Mouse (Mus musculus): Measurements from ENCODE around the gene Gm20388. TPM values are rescaled to one million over a fixed set of nuclear protein-coding genes. Genes with fewer than 3 reads are reported as not detected.

Gene Gm20388
- polyA plus RNA-seq, 1 experiment from 2014 or later, result 4.4 TPM

- no peaks in the 10 kb centered on the region for H3K36me3 ChIP-seq
- no peak overlapping the region for H3K4me2 ChIP-seq (replicated peaks)
- peaks cover 8% of the 10 kb centered on the region for H3K4me1 ChIP-seq (replicated peaks)
- H3K4me3 ChIP-seq (replicated peaks), result no peak overlapping the region
- H3K27ac ChIP-seq, result no peak overlapping the region
- no peak overlapping the region for H3K9ac ChIP-seq (replicated peaks)
- 65% methylated on average over 10 of the region's 10 CpGs for WGBS
- ATAC-seq, result no peak
- H3K27me3 ChIP-seq, result peaks cover 31% of the 10 kb centered on the region
- no peaks in the 10 kb centered on the region for H3K9me3 ChIP-seq
Measured at GRCm38 (mm10) chr8:122225446-122225845, 2314.8 kb downstream of the Gm20388 start.

GRCm38 (mm10) chr8:122227345-122227744, 2316.7 kb downstream of the Gm20388 start:
- Histone ChIP-seq H3K9ac (replicated peaks) (no peak overlapping the region), H3K4me3 (replicated peaks) (no peak overlapping the region), H3K4me1 (replicated peaks) (peaks cover 13% of the 10 kb centered on the region), H3K27me3 (peaks cover 50% of the 10 kb centered on the region), H3K36me3 (no peaks in the 10 kb centered on the region), H3K4me2 (replicated peaks) (no peak overlapping the region), H3K9me3 (no peaks in the 10 kb centered on the region), H3K27ac (no peak overlapping the region)
- ATAC-seq, result no peak
- WGBS, result 83% methylated on average over 6 of the region's 6 CpGs

GRCm38 (mm10) chr8:122228792-122229575, 2318.3 kb downstream of the Gm20388 start:
- Histone ChIP-seq H3K36me3 (no peaks in the 10 kb centered on the region), H3K9me3 (no peaks in the 10 kb centered on the region), H3K9ac (replicated peaks) (no peak overlapping the region), H3K4me2 (replicated peaks) (no peak overlapping the region), H3K27me3 (peaks cover 53% of the 10 kb centered on the region), H3K4me1 (replicated peaks) (peaks cover 13% of the 10 kb centered on the region), H3K4me3 (replicated peaks) (no peak overlapping the region), H3K27ac (no peak overlapping the region)
- 40% methylated on average over 11 of the region's 11 CpGs for WGBS
- ATAC-seq, result no peak

GRCm38 (mm10) chr8:122229819-122230711, 2319.4 kb downstream of the Gm20388 start:
- Histone ChIP-seq H3K4me1 (replicated peaks) (peaks cover 13% of the 10 kb centered on the region), H3K4me2 (replicated peaks) (peak overlapping the region; percentile 92), H3K27me3 (peaks cover 53% of the 10 kb centered on the region), H3K27ac (no peak overlapping the region), H3K9ac (replicated peaks) (peak overlapping the region; percentile 66), H3K36me3 (no peaks in the 10 kb centered on the region), H3K4me3 (replicated peaks) (peak overlapping the region; percentile 50), H3K9me3 (no peaks in the 10 kb centered on the region)
- peak; percentile 41 for ATAC-seq
- WGBS, result 2% methylated on average over 68 of the region's 98 CpGs

- Histone ChIP-seq H3K4me2 (replicated peaks) (peak overlapping the region; percentile 92), H3K27ac (no peak overlapping the region), H3K4me1 (replicated peaks) (peaks cover 13% of the 10 kb centered on the region), H3K9ac (replicated peaks) (peak overlapping the region; percentile 66), H3K4me3 (replicated peaks) (peak overlapping the region; percentile 50), H3K9me3 (no peaks in the 10 kb centered on the region), H3K27me3 (peaks cover 53% of the 10 kb centered on the region), H3K36me3 (no peaks in the 10 kb centered on the region)
- peak; percentile 69 for ATAC-seq
- WGBS, result 4% methylated on average over 32 of the region's 32 CpGs
Measured at GRCm38 (mm10) chr8:122230712-122231337, 2320.2 kb downstream of the Gm20388 start.

- H3K4me3 ChIP-seq (replicated peaks), result no peak overlapping the region
- H3K27me3 ChIP-seq, result peaks cover 36% of the 10 kb centered on the region
- ATAC-seq, result no peak
- no peak overlapping the region for H3K4me2 ChIP-seq (replicated peaks)
- no peak overlapping the region for H3K27ac ChIP-seq
- H3K4me1 ChIP-seq (replicated peaks), result peaks cover 13% of the 10 kb centered on the region
- WGBS, result 43% methylated on average over 11 of the region's 11 CpGs
- no peak overlapping the region for H3K9ac ChIP-seq (replicated peaks)
- H3K36me3 ChIP-seq, result no peaks in the 10 kb centered on the region
- H3K9me3 ChIP-seq, result no peaks in the 10 kb centered on the region
Measured at GRCm38 (mm10) chr8:122234055-122234454, 2323.4 kb downstream of the Gm20388 start.

GRCm38 (mm10) chr8:122236521-122236920, 2325.9 kb downstream of the Gm20388 start:
- no peak overlapping the region for H3K4me2 ChIP-seq (replicated peaks)
- H3K36me3 ChIP-seq, result no peaks in the 10 kb centered on the region
- H3K4me1 ChIP-seq (replicated peaks), result no peaks in the 10 kb centered on the region
- no peak overlapping the region for H3K27ac ChIP-seq
- no peak for ATAC-seq
- 85% methylated on average over 3 of the region's 3 CpGs for WGBS
- H3K9ac ChIP-seq (replicated peaks), result no peak overlapping the region
- H3K4me3 ChIP-seq (replicated peaks), result no peak overlapping the region
- H3K9me3 ChIP-seq, result no peaks in the 10 kb centered on the region
- peaks cover 11% of the 10 kb centered on the region for H3K27me3 ChIP-seq

- H3K4me2 ChIP-seq (replicated peaks), result no peak overlapping the region
- H3K4me1 ChIP-seq (replicated peaks), result no peaks in the 10 kb centered on the region
- no peak overlapping the region for H3K27ac ChIP-seq
- no peak overlapping the region for H3K9ac ChIP-seq (replicated peaks)
- H3K4me3 ChIP-seq (replicated peaks), result no peak overlapping the region
- H3K9me3 ChIP-seq, result no peaks in the 10 kb centered on the region
- H3K36me3 ChIP-seq, result no peaks in the 10 kb centered on the region
- H3K27me3 ChIP-seq, result no peaks in the 10 kb centered on the region
- ATAC-seq, result no peak
- 84% methylated on average over 11 of the region's 11 CpGs for WGBS
Measured at GRCm38 (mm10) chr8:122238225-122238624, 2327.6 kb downstream of the Gm20388 start.

GRCm38 (mm10) chr8:122238731-122239130, 2328.1 kb downstream of the Gm20388 start:
- no peak overlapping the region for H3K4me2 ChIP-seq (replicated peaks)
- no peak for ATAC-seq
- no peak overlapping the region for H3K4me3 ChIP-seq (replicated peaks)
- no peaks in the 10 kb centered on the region for H3K9me3 ChIP-seq
- no peak overlapping the region for H3K9ac ChIP-seq (replicated peaks)
- no peaks in the 10 kb centered on the region for H3K27me3 ChIP-seq
- 75% methylated on average over 8 of the region's 8 CpGs for WGBS
- no peak overlapping the region for H3K27ac ChIP-seq
- no peaks in the 10 kb centered on the region for H3K36me3 ChIP-seq
- no peaks in the 10 kb centered on the region for H3K4me1 ChIP-seq (replicated peaks)

- H3K4me1 ChIP-seq (replicated peaks), result no peaks in the 10 kb centered on the region
- 88% methylated on average over 16 of the region's 16 CpGs for WGBS
Measured at GRCm38 (mm10) chr8:122240241-122241026, 2329.8 kb downstream of the Gm20388 start.

GRCm38 (mm10) chr8:122243310-122243709, 2332.7 kb downstream of the Gm20388 start:
- Histone ChIP-seq H3K36me3 (no peaks in the 10 kb centered on the region), H3K27me3 (no peaks in the 10 kb centered on the region), H3K4me2 (replicated peaks) (no peak overlapping the region), H3K4me1 (replicated peaks) (no peaks in the 10 kb centered on the region), H3K4me3 (replicated peaks) (no peak overlapping the region), H3K27ac (no peak overlapping the region), H3K9me3 (no peaks in the 10 kb centered on the region), H3K9ac (replicated peaks) (no peak overlapping the region)
- ATAC-seq, result no peak
- WGBS, result 84% methylated on average over 4 of the region's 4 CpGs

More at GRCm38 (mm10) chr8:122240241-122241026, 2329.8 kb downstream of the Gm20388 start:
- no peak overlapping the region for H3K27ac ChIP-seq
- H3K4me2 ChIP-seq (replicated peaks), result no peak overlapping the region
- no peak overlapping the region for H3K9ac ChIP-seq (replicated peaks)
- H3K9me3 ChIP-seq, result no peaks in the 10 kb centered on the region
- no peak for ATAC-seq
- no peaks in the 10 kb centered on the region for H3K27me3 ChIP-seq
- H3K4me3 ChIP-seq (replicated peaks), result no peak overlapping the region
- no peaks in the 10 kb centered on the region for H3K36me3 ChIP-seq

Data from midbrain, embryonic 13.5 days (tissue).